Mouse (Mus musculus) heart, embryonic 13.5 days (tissue): ENCODE results near the gene Camk1g. TPM values are rescaled to one million over a fixed set of nuclear protein-coding genes. Genes with fewer than 3 reads are reported as not detected.

Experiments used
- ATAC-seq: fragments of 200-750 bp; cut with Nextera tagmentation; 2 replicates; pipeline ENCODE4 v1.8.0; 2017; ENCODE audit warnings: moderate TSS enrichment; ENCODE audit not compliant: insufficient number of reproducible peaks, low FRiP score, low TSS enrichment; ENCODE audit errors: extremely low read depth
- H3K27ac ChIP-seq: fragments of 300-500 bp; sonication (generic); replicated peaks from 2 replicates; pipeline ENCODE4 v1.5.1; 2015; ENCODE audit warnings: moderate library complexity, mild to moderate bottlenecking, inconsistent platforms
- H3K27me3 ChIP-seq: fragments of 300-500 bp; sonication (generic); replicated peaks from 2 replicates; pipeline ENCODE4 v1.6.1; 2015; ENCODE audit warnings: mild to moderate bottlenecking, inconsistent platforms
- H3K36me3 ChIP-seq: fragments of 300-500 bp; sonication (generic); 2 replicates; pipeline ENCODE4 v1.6.1; 2015; ENCODE audit warnings: mild to moderate bottlenecking, inconsistent platforms
- H3K4me1 ChIP-seq: fragments of 300-500 bp; sonication (generic); 2 replicates; pipeline ENCODE4 v1.6.1; 2015; ENCODE audit warnings: inconsistent platforms
- H3K4me2 ChIP-seq: fragments of 300-500 bp; sonication (generic); 2 replicates; pipeline ENCODE4 v1.6.1; 2015; ENCODE audit warnings: inconsistent platforms, mild to moderate bottlenecking, moderate library complexity
- H3K4me3 ChIP-seq: fragments of 300-500 bp; sonication (generic); 2 replicates; pipeline ENCODE4 v1.5.1; 2015; ENCODE audit warnings: moderate library complexity, mild to moderate bottlenecking, inconsistent platforms
- H3K9ac ChIP-seq: fragments of 300-500 bp; sonication (generic); 2 replicates; pipeline ENCODE4 v1.6.1; 2015; ENCODE audit warnings: inconsistent platforms, mild to moderate bottlenecking, moderate library complexity
- H3K9me3 ChIP-seq: fragments of 300-500 bp; sonication (generic); 2 replicates; pipeline ENCODE4 v1.6.1; 2016; ENCODE audit warnings: inconsistent platforms
- WGBS: fragments of 180-500 bp; shearing (Covaris S2); methylation state at CpG from one replicate; pipeline ENCODE4 v1.1.7; 2015; ENCODE audit warnings: mixed read lengths; 5-methylcytosine and 5-hydroxymethylcytosine counted together
- polyA plus RNA-seq: library from polyadenylated mRNA; unstranded; fragments of >200 nt; fragmentation: Nextera tagmentation; extraction: Ambion mirVana; gene quantifications from 2 replicates; pipeline ENCODE4 v1.2.1, GENCODE M21; 2015

Gene Camk1g
- polyA plus RNA-seq, 1 experiment from 2014 or later: 7.5 TPM

- Histone ChIP-seq H3K9me3 (no peaks in the 10 kb centered on the region), H3K36me3 (no peaks in the 10 kb centered on the region), H3K27ac (peak overlapping the region; percentile 58), H3K9ac (peak overlapping the region; percentile 54), H3K27me3 (no peaks in the 10 kb centered on the region; the same call in 1 of the 2 replicates), H3K4me1 (peaks cover 72% of the 10 kb centered on the region), H3K4me3 (no peak overlapping the region), H3K4me2 (no peak overlapping the region)
- WGBS: 75% methylated on average over 13 of the region's 13 CpGs
- no peak for ATAC-seq
These were observed 38.1 kb downstream of the Camk1g start for GRCm38 (mm10) chr1:193332018-193332417.

GRCm38 (mm10) chr1:193330626-193331025, 39.5 kb downstream of the Camk1g start:
- no peak for ATAC-seq
- 72% methylated on average over 7 of the region's 7 CpGs for WGBS
- H3K4me1 ChIP-seq: peaks cover 64% of the 10 kb centered on the region
- H3K36me3 ChIP-seq: no peaks in the 10 kb centered on the region
- peak overlapping the region; percentile 59 for H3K9ac ChIP-seq
- H3K27ac ChIP-seq: no peak overlapping the region; the same call in 1 of the 2 replicates
- no peak overlapping the region for H3K4me2 ChIP-seq
- no peaks in the 10 kb centered on the region for H3K9me3 ChIP-seq
- H3K4me3 ChIP-seq: no peak overlapping the region
- H3K27me3 ChIP-seq: no peaks in the 10 kb centered on the region; the same call in 1 of the 2 replicates

GRCm38 (mm10) chr1:193330172-193330571, 39.9 kb downstream of the Camk1g start:
- Histone ChIP-seq H3K36me3 (no peaks in the 10 kb centered on the region), H3K27me3 (no peaks in the 10 kb centered on the region; the same call in 1 of the 2 replicates), H3K4me1 (peaks cover 60% of the 10 kb centered on the region), H3K9me3 (no peaks in the 10 kb centered on the region), H3K4me2 (no peak overlapping the region), H3K27ac (no peak overlapping the region; the same call in 1 of the 2 replicates), H3K4me3 (no peak overlapping the region), H3K9ac (peak overlapping the region; percentile 59)
- peak; percentile 39 for ATAC-seq
- 36% methylated on average over 10 of the region's 10 CpGs for WGBS

DNA sequence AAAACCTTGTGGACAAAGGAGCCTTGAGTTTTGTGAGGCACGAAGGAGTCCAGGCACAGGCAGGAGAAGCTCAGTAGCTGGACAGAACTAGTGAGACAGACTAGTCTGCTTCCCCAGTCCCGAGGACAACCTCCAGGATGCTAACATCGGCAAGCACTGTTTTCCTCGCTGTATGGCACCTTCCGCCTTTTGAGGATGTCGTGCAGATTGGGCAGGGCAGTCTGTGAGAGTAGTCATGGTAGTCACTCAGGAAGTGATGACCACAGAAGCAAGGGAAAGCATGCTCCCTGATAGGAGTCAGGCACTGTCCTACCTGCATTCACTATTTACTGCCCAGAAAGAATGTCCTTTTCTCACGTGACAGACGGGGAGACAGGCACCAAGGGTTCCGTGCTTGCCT, 40.5 kb downstream of the Camk1g start:
- Histone ChIP-seq H3K9me3 (no peaks in the 10 kb centered on the region), H3K36me3 (no peaks in the 10 kb centered on the region), H3K4me3 (no peak overlapping the region), H3K9ac (no peak overlapping the region), H3K27me3 (no peaks in the 10 kb centered on the region; the same call in 1 of the 2 replicates), H3K4me1 (peaks cover 54% of the 10 kb centered on the region), H3K4me2 (no peak overlapping the region), H3K27ac (no peak overlapping the region)
- ATAC-seq: no peak
- 70% methylated on average over 9 of the region's 9 CpGs for WGBS

DNA sequence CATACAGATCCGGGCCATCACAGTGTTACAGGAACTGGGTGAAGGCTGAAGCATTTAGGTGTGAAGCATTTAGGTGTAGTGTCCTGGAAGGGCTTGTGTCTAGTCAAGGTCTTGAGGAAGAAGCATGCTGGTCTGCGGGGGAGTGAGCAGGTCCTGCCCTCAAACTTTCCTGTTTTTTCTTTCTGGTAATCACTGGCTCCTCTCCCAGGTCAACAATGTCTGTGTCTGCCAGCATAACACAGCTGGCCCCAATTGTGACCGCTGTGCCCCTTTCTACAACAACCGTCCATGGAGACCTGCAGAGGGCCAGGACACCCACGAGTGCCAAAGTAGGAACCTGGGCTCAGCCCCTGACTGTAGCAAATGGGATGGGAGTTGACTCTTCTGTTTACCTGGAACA, 42.4 kb downstream of the Camk1g start:
- H3K9me3 ChIP-seq: no peaks in the 10 kb centered on the region
- H3K27me3 ChIP-seq: no peaks in the 10 kb centered on the region; the same call in 1 of the 2 replicates
- H3K9ac ChIP-seq: no peak overlapping the region
- WGBS: 57% methylated on average over 5 of the region's 5 CpGs
- no peak for ATAC-seq
- no peak overlapping the region for H3K4me2 ChIP-seq
- no peak overlapping the region for H3K4me3 ChIP-seq
- no peaks in the 10 kb centered on the region for H3K36me3 ChIP-seq
- H3K4me1 ChIP-seq: peaks cover 40% of the 10 kb centered on the region
- no peak overlapping the region for H3K27ac ChIP-seq

GRCm38 (mm10) chr1:193327216-193327615, 42.9 kb downstream of the Camk1g start:
- H3K4me3 ChIP-seq: no peak overlapping the region
- H3K4me1 ChIP-seq: peaks cover 40% of the 10 kb centered on the region
- WGBS: 70% methylated on average over 1 of the region's 1 CpGs
- H3K9me3 ChIP-seq: no peaks in the 10 kb centered on the region
- no peak overlapping the region for H3K4me2 ChIP-seq
- H3K36me3 ChIP-seq: no peaks in the 10 kb centered on the region
- no peak overlapping the region for H3K27ac ChIP-seq
- H3K27me3 ChIP-seq: no peaks in the 10 kb centered on the region; the same call in 1 of the 2 replicates
- no peak overlapping the region for H3K9ac ChIP-seq
- no peak for ATAC-seq

- H3K27me3 ChIP-seq: no peaks in the 10 kb centered on the region; the same call in 1 of the 2 replicates
- ATAC-seq: peak; percentile 35; the same call in 1 of the 2 replicates
- no peak overlapping the region for H3K9ac ChIP-seq
- no peak overlapping the region for H3K4me2 ChIP-seq
- no peak overlapping the region for H3K27ac ChIP-seq
- no peak overlapping the region for H3K4me3 ChIP-seq
- WGBS: 58% methylated on average over 7 of the region's 7 CpGs
- no peaks in the 10 kb centered on the region for H3K36me3 ChIP-seq
- H3K9me3 ChIP-seq: no peaks in the 10 kb centered on the region
- H3K4me1 ChIP-seq: peaks cover 35% of the 10 kb centered on the region
These were observed 43.5 kb downstream of the Camk1g start for GRCm38 (mm10) chr1:193326456-193327145.

DNA sequence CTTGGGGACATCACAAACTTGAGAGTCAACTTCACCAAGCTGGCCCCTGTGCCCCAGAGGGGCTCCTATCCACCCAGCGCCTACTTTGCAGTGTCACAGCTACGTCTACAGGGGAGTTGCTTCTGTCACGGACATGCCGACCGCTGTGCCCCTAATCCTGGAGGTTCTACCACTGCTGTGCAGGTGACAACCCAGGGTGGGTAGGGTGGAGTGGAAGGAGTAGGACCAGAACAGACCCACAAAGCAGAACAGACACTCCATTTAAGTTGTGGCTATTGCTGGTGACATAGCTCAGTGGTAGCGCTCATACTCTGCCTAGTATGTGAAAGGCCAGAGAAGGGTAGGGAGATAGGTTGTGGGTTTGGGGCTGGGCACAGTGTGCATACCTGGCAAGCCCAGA, 44.2 kb downstream of the Camk1g start:
- Histone ChIP-seq H3K4me3 (no peak overlapping the region), H3K36me3 (no peaks in the 10 kb centered on the region), H3K27me3 (no peaks in the 10 kb centered on the region; the same call in 1 of the 2 replicates), H3K4me2 (no peak overlapping the region), H3K9ac (no peak overlapping the region), H3K9me3 (no peaks in the 10 kb centered on the region), H3K27ac (no peak overlapping the region), H3K4me1 (peaks cover 32% of the 10 kb centered on the region)
- no peak for ATAC-seq
- WGBS: 85% methylated on average over 6 of the region's 6 CpGs

- H3K36me3 ChIP-seq: no peaks in the 10 kb centered on the region
- ATAC-seq: no peak
These were observed 45.9 kb downstream of the Camk1g start for GRCm38 (mm10) chr1:193324224-193324623.

GRCm38 (mm10) chr1:193323686-193324085, 46.4 kb downstream of the Camk1g start:
- WGBS: 87% methylated on average over 6 of the region's 6 CpGs
- H3K4me2 ChIP-seq: no peak overlapping the region
- no peaks in the 10 kb centered on the region for H3K9me3 ChIP-seq
- peaks cover 34% of the 10 kb centered on the region for H3K4me1 ChIP-seq
- H3K36me3 ChIP-seq: no peaks in the 10 kb centered on the region
- H3K27me3 ChIP-seq: no peaks in the 10 kb centered on the region
- H3K4me3 ChIP-seq: no peak overlapping the region
- no peak overlapping the region for H3K27ac ChIP-seq
- no peak for ATAC-seq
- no peak overlapping the region for H3K9ac ChIP-seq

More at GRCm38 (mm10) chr1:193324224-193324623, 45.9 kb downstream of the Camk1g start:
- Histone ChIP-seq H3K27ac (no peak overlapping the region), H3K4me1 (peaks cover 34% of the 10 kb centered on the region), H3K4me2 (no peak overlapping the region), H3K27me3 (no peaks in the 10 kb centered on the region), H3K4me3 (no peak overlapping the region), H3K9ac (no peak overlapping the region), H3K9me3 (no peaks in the 10 kb centered on the region)
- WGBS: 40% methylated on average over 2 of the region's 2 CpGs

- peaks cover 49% of the 10 kb centered on the region for H3K4me1 ChIP-seq
- no peaks in the 10 kb centered on the region for H3K27me3 ChIP-seq
- ATAC-seq: no peak
- H3K4me2 ChIP-seq: no peak overlapping the region
- H3K9me3 ChIP-seq: no peaks in the 10 kb centered on the region
- no peaks in the 10 kb centered on the region for H3K36me3 ChIP-seq
- H3K27ac ChIP-seq: no peak overlapping the region
- H3K4me3 ChIP-seq: no peak overlapping the region
- no peak overlapping the region for H3K9ac ChIP-seq
- WGBS: 81% methylated on average over 8 of the region's 8 CpGs
These were observed 49.7 kb downstream of the Camk1g start for GRCm38 (mm10) chr1:193320398-193320797.

DNA sequence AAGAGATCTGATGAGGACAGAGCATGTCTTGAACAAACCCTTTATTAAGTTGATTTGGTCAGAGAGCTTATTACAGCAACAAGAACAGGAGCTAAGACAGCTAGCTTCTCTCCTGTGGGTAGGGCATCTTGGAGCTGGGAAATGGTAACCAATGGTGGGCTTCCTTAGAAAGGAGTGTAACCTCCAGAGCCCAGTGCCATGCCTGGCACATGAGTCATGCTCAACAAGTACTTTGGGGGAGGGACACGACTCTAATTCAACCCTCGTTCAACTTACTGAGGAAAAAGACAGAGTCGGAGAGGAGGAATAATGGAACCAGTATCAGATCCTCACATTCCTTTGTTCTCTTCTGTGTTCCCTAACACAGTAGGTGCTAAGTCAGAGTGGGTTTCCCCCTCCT, 50.4 kb downstream of the Camk1g start:
- ATAC-seq: no peak
- no peaks in the 10 kb centered on the region for H3K27me3 ChIP-seq
- 28% methylated on average over 3 of the region's 3 CpGs for WGBS

More for the DNA sequence above, 50.4 kb downstream of the Camk1g start:
- Histone ChIP-seq H3K9me3 (no peaks in the 10 kb centered on the region), H3K9ac (no peak overlapping the region), H3K4me2 (no peak overlapping the region), H3K4me3 (no peak overlapping the region), H3K36me3 (no peaks in the 10 kb centered on the region), H3K4me1 (peaks cover 56% of the 10 kb centered on the region), H3K27ac (no peak overlapping the region)
